Mouse (Mus musculus) bone marrow macrophage, adult 2 months (primary cell): ENCODE measurements at regions not wholly inside any gene's neighbourhood (a gene's known extent, or its start where the extent isn't known, plus 50 kb on each side); places are given as distances from the start of the nearest gene placed in this dataset.

Experiments used
- CTCF ChIP-seq: IDR thresholded peaks from 2 replicates; pipeline ENCODE4 v1.5.1; 2012; ENCODE audit warnings: low read depth, mild to moderate bottlenecking, low read length, moderate library complexity
- POLR2A ChIP-seq: IDR thresholded peaks from 2 replicates; pipeline ENCODE4 v1.6.1; 2012; ENCODE audit warnings: mild to moderate bottlenecking, low read depth, low read length, borderline replicate concordance

GRCm38 (mm10) chr13:107645121-107645864, 399.0 kb upstream of the Smim15 start:
- no peak for TF ChIP-seq CTCF
- TF ChIP-seq POLR2A: no peak
